ENCODE assay signal across 18 mouse cellular contexts in the genomic region with DNA sequence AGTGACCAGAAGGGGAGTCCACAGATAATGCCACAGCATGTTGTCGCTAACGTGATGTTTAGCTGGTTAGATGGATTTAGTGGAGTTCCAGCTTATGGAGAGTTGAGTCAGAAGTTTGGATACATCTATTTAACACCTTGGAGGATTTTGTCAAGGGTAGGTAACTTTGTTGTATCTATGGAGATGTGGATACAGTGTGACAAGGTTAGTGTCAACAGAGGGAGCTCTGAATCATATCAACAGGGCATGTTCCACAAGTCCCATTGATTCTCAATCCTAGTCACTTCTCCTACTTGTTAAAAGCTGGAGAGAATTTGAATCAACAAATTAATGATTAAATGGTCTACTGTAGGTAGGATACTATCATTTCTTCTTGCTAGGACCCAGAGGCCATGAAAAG.
DNase-seq lines count a peak whose midpoint lies in the region; ATAC-seq and TF ChIP-seq lines count a peak whose summit lies in the region.
"Had no signal": no experiment of that assay in that cellular context is flagged by ENCODE, and none has a peak within 500 bp of the region (broad histone marks: within the 10 kb centered on the region; RNA-seq: fewer than 3 reads in every experiment).

No protein-coding gene starts in this region.

- no peak overlapping the region for H3K4me3 ChIP-seq in heart, adult 2 months
- H3K4me3 ChIP-seq in layer of hippocampus, adult 2 months, result no peak overlapping the region
- no peak overlapping the region for H3K4me3 ChIP-seq in intestine, embryonic 16.5 days (ENCODE audit: low read length)
- H3K4me3 ChIP-seq: embryonic facial prominence, embryonic 10.5 days; embryonic facial prominence, embryonic 12.5 days; forebrain, embryonic 13.5 days; forebrain, embryonic 15.5 days had no signal

- TF ChIP-seq POLR2A in heart, adult 2 months (IDR thresholded peaks at IDR 0.05; ENCODE audit: insufficient read depth, low read depth, low read length), result no peak

- H3K9ac ChIP-seq in heart, adult 2 months (ENCODE audit: low read depth, low read length), result no peak overlapping the region
- no peak overlapping the region for H3K9ac ChIP-seq in intestine, embryonic 16.5 days (ENCODE audit: low read depth, low read length)
- H3K9ac ChIP-seq: embryonic facial prominence, embryonic 12.5 days; forebrain, embryonic 13.5 days; forebrain, embryonic 15.5 days had no signal

- TF ChIP-seq EP300 in heart, adult 2 months (IDR thresholded peaks at IDR 0.05; ENCODE audit: insufficient read depth, low read depth, low read length), result no peak

- no peaks in the 10 kb centered on the region for H3K27me3 ChIP-seq in heart, adult 2 months (ENCODE audit: control insufficient read depth, insufficient read depth, low read length)
- no peaks in the 10 kb centered on the region for H3K27me3 ChIP-seq in intestine, embryonic 16.5 days (replicated peaks; ENCODE audit: control insufficient read depth, insufficient read depth, low read length)
- H3K27me3 ChIP-seq: embryonic facial prominence, embryonic 12.5 days; forebrain, embryonic 13.5 days; forebrain, embryonic 15.5 days had no signal

- no peak for DNase-seq in heart, adult 2 months
- DNase-seq in heart, postnatal 4 days, result no peak
- DNase-seq in layer of hippocampus, adult 2 months (ENCODE audit: low spot score in 2 of 2), result no peak
- DNase-seq in layer of hippocampus, postnatal 10 days (ENCODE audit: low spot score in 2 of 2), result no peak
- peak; percentile 26 for DNase-seq in brain, adult 2 months (ENCODE audit: low read depth, low spot score)
- DNase-seq: adrenal gland, adult 2 months; adrenal gland, postnatal 10 days; adrenal gland, postnatal 25 days; cerebellum, adult 11-12 months; cerebellum, adult 2 months; cerebellum, adult 9-10 months; cerebellum, postnatal 10 days; cerebellum, postnatal 25 days had no signal

- no peak overlapping the region for H3K4me2 ChIP-seq in intestine, embryonic 16.5 days (ENCODE audit: low read depth, low read length)
- H3K4me2 ChIP-seq: embryonic facial prominence, embryonic 12.5 days; forebrain, embryonic 13.5 days; forebrain, embryonic 15.5 days had no signal

- TF ChIP-seq CTCF in heart, adult 2 months (IDR thresholded peaks at IDR 0.05), result peak; percentile 50
- peak; percentile 57 for TF ChIP-seq CTCF in layer of hippocampus, adult 2 months (conservative IDR thresholded peaks at IDR 0.05)

- peaks cover 6% of the 10 kb centered on the region for H3K36me3 ChIP-seq in heart, adult 2 months (ENCODE audit: control insufficient read depth, insufficient read depth, low read length)
- no peaks in the 10 kb centered on the region for H3K36me3 ChIP-seq in intestine, embryonic 16.5 days (ENCODE audit: control insufficient read depth, insufficient read depth, low read length)
- H3K36me3 ChIP-seq: embryonic facial prominence, embryonic 10.5 days; embryonic facial prominence, embryonic 12.5 days; forebrain, embryonic 15.5 days had no signal

- WGBS in heart, adult 2 months, result 87% methylated on average over 2 of the region's 2 CpGs
- WGBS in intestine, embryonic 16.5 days, result 96% methylated on average over 2 of the region's 2 CpGs

- H3K9me3 ChIP-seq in intestine, embryonic 16.5 days (ENCODE audit: control insufficient read depth, low read length), result no peaks in the 10 kb centered on the region
- H3K9me3 ChIP-seq: embryonic facial prominence, embryonic 10.5 days; embryonic facial prominence, embryonic 12.5 days; forebrain, embryonic 13.5 days; forebrain, embryonic 15.5 days had no signal

- no peak for ATAC-seq in intestine, embryonic 16.5 days
- ATAC-seq: forebrain, embryonic 13.5 days; forebrain, embryonic 15.5 days had no signal

- no peak overlapping the region for H3K27ac ChIP-seq in heart, adult 2 months
- H3K27ac ChIP-seq in layer of hippocampus, adult 2 months, result no peak overlapping the region
- H3K27ac ChIP-seq in intestine, embryonic 16.5 days (ENCODE audit: low read length), result no peak overlapping the region
- H3K27ac ChIP-seq: embryonic facial prominence, embryonic 10.5 days; embryonic facial prominence, embryonic 12.5 days; forebrain, embryonic 13.5 days; forebrain, embryonic 15.5 days had no signal

- H3K4me1 ChIP-seq in heart, adult 2 months (ENCODE audit: control insufficient read depth, insufficient read depth, low read length), result peaks cover 4% of the 10 kb centered on the region
- no peaks in the 10 kb centered on the region for H3K4me1 ChIP-seq in intestine, embryonic 16.5 days (ENCODE audit: control insufficient read depth, insufficient read depth, low read length)
- H3K4me1 ChIP-seq: forebrain, embryonic 13.5 days; forebrain, embryonic 15.5 days had no signal

- intact Hi-C loops in heart, adult 2 months (cut with DNase I), result loop anchor here (10.0 kb wide), 1 partner anchor 515 kb away; no protein-coding TSS in a partner anchor

- H3K79me2 ChIP-seq in heart, adult 2 months (replicated peaks; ENCODE audit: control insufficient read depth, insufficient read depth, low read length), result no peaks in the 10 kb centered on the region
